Mouse (Mus musculus): ENCODE measurements around the gene Paqr5. TPM values are rescaled to one million over a fixed set of nuclear protein-coding genes. Genes with fewer than 3 reads are reported as not detected.

Gene Paqr5
- polyA plus RNA-seq, 1 experiment from 2014 or later, result 42.2 TPM

GRCm38 (mm10) chr9:61911300-61912128 is 115.1 kb downstream of the Paqr5 start:
- ATAC-seq (ENCODE audit: insufficient read depth, low FRiP score), result no peak
- Histone ChIP-seq H3K36me3 (ENCODE audit: control insufficient read depth, insufficient read depth, low read length) (peaks cover 9% of the 10 kb centered on the region; the same call in 1 of the 2 replicates), H3K9ac (ENCODE audit: low read length) (no peak overlapping the region), H3K27ac (ENCODE audit: low read length) (no peak overlapping the region), H3K27me3 (ENCODE audit: control insufficient read depth, insufficient read depth, low read length) (no peaks in the 10 kb centered on the region), H3K4me3 (replicated peaks; ENCODE audit: low read length) (no peak overlapping the region), H3K9me3 (replicated peaks; ENCODE audit: control insufficient read depth, low read length) (no peaks in the 10 kb centered on the region), H3K4me1 (ENCODE audit: control insufficient read depth, insufficient read depth, low read length) (peaks cover 8% of the 10 kb centered on the region; the same call in 1 of the 2 replicates), H3K4me2 (ENCODE audit: low read depth, low read length) (no peak overlapping the region)
- WGBS, result 56% methylated on average over 6 of the region's 6 CpGs

- Histone ChIP-seq H3K36me3 (ENCODE audit: control insufficient read depth, insufficient read depth, low read length) (peaks cover 9% of the 10 kb centered on the region; the same call in 1 of the 2 replicates), H3K4me3 (replicated peaks; ENCODE audit: low read length) (no peak overlapping the region), H3K27ac (ENCODE audit: low read length) (no peak overlapping the region), H3K9me3 (replicated peaks; ENCODE audit: control insufficient read depth, low read length) (no peaks in the 10 kb centered on the region), H3K4me1 (ENCODE audit: control insufficient read depth, insufficient read depth, low read length) (peaks cover 8% of the 10 kb centered on the region; the same call in 1 of the 2 replicates), H3K4me2 (ENCODE audit: low read depth, low read length) (no peak overlapping the region), H3K27me3 (ENCODE audit: control insufficient read depth, insufficient read depth, low read length) (no peaks in the 10 kb centered on the region), H3K9ac (ENCODE audit: low read length) (no peak overlapping the region)
- no peak for ATAC-seq (ENCODE audit: insufficient read depth, low FRiP score)
- WGBS, result 46% methylated on average over 20 of the region's 20 CpGs
Observed at GRCm38 (mm10) chr9:61910526-61911256, 116.0 kb downstream of the Paqr5 start.

- no peak overlapping the region for H3K9ac ChIP-seq (ENCODE audit: low read length)
- no peak for ATAC-seq (ENCODE audit: insufficient read depth, low FRiP score)
- peaks cover 9% of the 10 kb centered on the region; the same call in 1 of the 2 replicates for H3K36me3 ChIP-seq (ENCODE audit: control insufficient read depth, insufficient read depth, low read length)
- no peak overlapping the region for H3K4me2 ChIP-seq (ENCODE audit: low read depth, low read length)
- no peak overlapping the region for H3K27ac ChIP-seq (ENCODE audit: low read length)
- H3K27me3 ChIP-seq (ENCODE audit: control insufficient read depth, insufficient read depth, low read length), result no peaks in the 10 kb centered on the region
- WGBS, result 72% methylated on average over 1 of the region's 1 CpGs
- H3K4me1 ChIP-seq (ENCODE audit: control insufficient read depth, insufficient read depth, low read length), result peaks cover 15% of the 10 kb centered on the region
- no peaks in the 10 kb centered on the region for H3K9me3 ChIP-seq (replicated peaks; ENCODE audit: control insufficient read depth, low read length)
- no peak overlapping the region for H3K4me3 ChIP-seq (replicated peaks; ENCODE audit: low read length)
Observed at GRCm38 (mm10) chr9:61909633-61910032, 117.0 kb downstream of the Paqr5 start.

GRCm38 (mm10) chr9:61908832-61909407 is 117.7 kb downstream of the Paqr5 start:
- no peak overlapping the region for H3K27ac ChIP-seq (ENCODE audit: low read length)
- no peak overlapping the region for H3K4me3 ChIP-seq (replicated peaks; ENCODE audit: low read length)
- WGBS, result 89% methylated on average over 11 of the region's 11 CpGs
- peaks cover 9% of the 10 kb centered on the region; the same call in 1 of the 2 replicates for H3K36me3 ChIP-seq (ENCODE audit: control insufficient read depth, insufficient read depth, low read length)
- H3K9ac ChIP-seq (ENCODE audit: low read length), result no peak overlapping the region
- H3K27me3 ChIP-seq (ENCODE audit: control insufficient read depth, insufficient read depth, low read length), result no peaks in the 10 kb centered on the region
- no peak for ATAC-seq (ENCODE audit: insufficient read depth, low FRiP score)
- peaks cover 21% of the 10 kb centered on the region for H3K4me1 ChIP-seq (ENCODE audit: control insufficient read depth, insufficient read depth, low read length)
- H3K9me3 ChIP-seq (replicated peaks; ENCODE audit: control insufficient read depth, low read length), result no peaks in the 10 kb centered on the region
- no peak overlapping the region for H3K4me2 ChIP-seq (ENCODE audit: low read depth, low read length)

- no peaks in the 10 kb centered on the region for H3K9me3 ChIP-seq (replicated peaks; ENCODE audit: control insufficient read depth, low read length)
- no peak overlapping the region for H3K4me2 ChIP-seq (ENCODE audit: low read depth, low read length)
- H3K4me3 ChIP-seq (replicated peaks; ENCODE audit: low read length), result no peak overlapping the region
- 81% methylated on average over 3 of the region's 3 CpGs for WGBS
- H3K27ac ChIP-seq (ENCODE audit: low read length), result no peak overlapping the region
- H3K27me3 ChIP-seq (ENCODE audit: control insufficient read depth, insufficient read depth, low read length), result no peaks in the 10 kb centered on the region
- H3K9ac ChIP-seq (ENCODE audit: low read length), result no peak overlapping the region
- H3K4me1 ChIP-seq (ENCODE audit: control insufficient read depth, insufficient read depth, low read length), result peaks cover 27% of the 10 kb centered on the region
- ATAC-seq (ENCODE audit: insufficient read depth, low FRiP score), result no peak
- peaks cover 9% of the 10 kb centered on the region; the same call in 1 of the 2 replicates for H3K36me3 ChIP-seq (ENCODE audit: control insufficient read depth, insufficient read depth, low read length)
Observed at GRCm38 (mm10) chr9:61908341-61908740, 118.3 kb downstream of the Paqr5 start.

- H3K9me3 ChIP-seq (replicated peaks; ENCODE audit: control insufficient read depth, low read length), result no peaks in the 10 kb centered on the region
- H3K36me3 ChIP-seq (ENCODE audit: control insufficient read depth, insufficient read depth, low read length), result peaks cover 7% of the 10 kb centered on the region; the same call in 1 of the 2 replicates
- H3K9ac ChIP-seq (ENCODE audit: low read length), result no peak overlapping the region
- H3K4me2 ChIP-seq (ENCODE audit: low read depth, low read length), result no peak overlapping the region
- H3K27me3 ChIP-seq (ENCODE audit: control insufficient read depth, insufficient read depth, low read length), result no peaks in the 10 kb centered on the region
- no peak overlapping the region for H3K27ac ChIP-seq (ENCODE audit: low read length)
- H3K4me3 ChIP-seq (replicated peaks; ENCODE audit: low read length), result no peak overlapping the region
- H3K4me1 ChIP-seq (ENCODE audit: control insufficient read depth, insufficient read depth, low read length), result peaks cover 24% of the 10 kb centered on the region
- WGBS, result 82% methylated on average over 4 of the region's 4 CpGs
- ATAC-seq (ENCODE audit: insufficient read depth, low FRiP score), result no peak
Observed at GRCm38 (mm10) chr9:61907621-61908295, 118.9 kb downstream of the Paqr5 start.

- no peak overlapping the region for H3K27ac ChIP-seq (ENCODE audit: low read length)
- no peak overlapping the region for H3K9ac ChIP-seq (ENCODE audit: low read length)
- no peak overlapping the region for H3K4me3 ChIP-seq (replicated peaks; ENCODE audit: low read length)
- WGBS, result 63% methylated on average over 10 of the region's 10 CpGs
- H3K4me1 ChIP-seq (ENCODE audit: control insufficient read depth, insufficient read depth, low read length), result peaks cover 19% of the 10 kb centered on the region
- ATAC-seq (ENCODE audit: insufficient read depth, low FRiP score), result no peak
- no peak overlapping the region for H3K4me2 ChIP-seq (ENCODE audit: low read depth, low read length)
- no peaks in the 10 kb centered on the region for H3K27me3 ChIP-seq (ENCODE audit: control insufficient read depth, insufficient read depth, low read length)
- no peaks in the 10 kb centered on the region for H3K9me3 ChIP-seq (replicated peaks; ENCODE audit: control insufficient read depth, low read length)
- H3K36me3 ChIP-seq (ENCODE audit: control insufficient read depth, insufficient read depth, low read length), result no peaks in the 10 kb centered on the region
Observed at GRCm38 (mm10) chr9:61906912-61907311, 119.7 kb downstream of the Paqr5 start.

GRCm38 (mm10) chr9:61905576-61905975 is 121.1 kb downstream of the Paqr5 start:
- H3K4me3 ChIP-seq (replicated peaks; ENCODE audit: low read length), result no peak overlapping the region
- H3K27ac ChIP-seq (ENCODE audit: low read length), result no peak overlapping the region
- no peaks in the 10 kb centered on the region for H3K36me3 ChIP-seq (ENCODE audit: control insufficient read depth, insufficient read depth, low read length)
- H3K4me1 ChIP-seq (ENCODE audit: control insufficient read depth, insufficient read depth, low read length), result peaks cover 19% of the 10 kb centered on the region
- H3K27me3 ChIP-seq (ENCODE audit: control insufficient read depth, insufficient read depth, low read length), result no peaks in the 10 kb centered on the region
- H3K9ac ChIP-seq (ENCODE audit: low read length), result no peak overlapping the region
- H3K4me2 ChIP-seq (ENCODE audit: low read depth, low read length), result no peak overlapping the region
- no peak for ATAC-seq (ENCODE audit: insufficient read depth, low FRiP score)
- no peaks in the 10 kb centered on the region for H3K9me3 ChIP-seq (replicated peaks; ENCODE audit: control insufficient read depth, low read length)
- WGBS, result 69% methylated on average over 5 of the region's 5 CpGs
